Mouse (Mus musculus): ENCODE measurements at regions not wholly inside any gene's neighbourhood (a gene's known extent, or its start where the extent isn't known, plus 50 kb on each side); places are given as distances from the start of the nearest gene placed in this dataset.

DNA sequence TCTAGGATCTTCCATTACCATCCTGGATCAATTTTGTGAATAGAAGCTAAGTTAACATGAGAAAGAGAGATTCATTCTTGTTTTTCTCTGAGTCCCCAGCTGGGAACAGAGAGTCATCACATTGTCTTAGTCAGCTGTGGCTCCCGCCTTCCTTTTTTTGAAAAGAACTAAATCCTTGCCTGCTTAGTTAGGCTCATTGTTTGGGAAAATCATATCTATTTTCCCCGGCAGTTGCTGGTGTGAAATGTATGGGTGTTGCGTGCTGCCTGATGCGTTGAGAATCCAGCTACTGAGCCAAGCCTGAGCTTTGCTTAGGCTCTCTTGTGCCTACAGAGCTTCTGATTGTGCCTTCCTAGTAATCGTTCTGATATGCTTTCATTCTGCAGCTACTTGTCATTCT lies 66.3 kb downstream of the Fam50b start:
- WGBS = 82% methylated on average over 5 of the region's 5 CpGs
- Histone ChIP-seq H3K4me3 (replicated peaks; ENCODE audit: low read length) (no peak overlapping the region), H3K9me3 (replicated peaks; ENCODE audit: control insufficient read depth, low read length) (no peaks in the 10 kb centered on the region), H3K27me3 (ENCODE audit: control insufficient read depth, insufficient read depth, low read length) (no peaks in the 10 kb centered on the region), H3K9ac (ENCODE audit: low read length) (no peak overlapping the region), H3K4me1 (ENCODE audit: control insufficient read depth, insufficient read depth, low read length) (no peaks in the 10 kb centered on the region), H3K4me2 (ENCODE audit: low read depth, low read length) (no peak overlapping the region), H3K36me3 (ENCODE audit: control insufficient read depth, insufficient read depth, low read length) (no peaks in the 10 kb centered on the region), H3K27ac (ENCODE audit: low read length) (no peak overlapping the region)
- no peak for ATAC-seq (ENCODE audit: insufficient read depth, low FRiP score)

DNA sequence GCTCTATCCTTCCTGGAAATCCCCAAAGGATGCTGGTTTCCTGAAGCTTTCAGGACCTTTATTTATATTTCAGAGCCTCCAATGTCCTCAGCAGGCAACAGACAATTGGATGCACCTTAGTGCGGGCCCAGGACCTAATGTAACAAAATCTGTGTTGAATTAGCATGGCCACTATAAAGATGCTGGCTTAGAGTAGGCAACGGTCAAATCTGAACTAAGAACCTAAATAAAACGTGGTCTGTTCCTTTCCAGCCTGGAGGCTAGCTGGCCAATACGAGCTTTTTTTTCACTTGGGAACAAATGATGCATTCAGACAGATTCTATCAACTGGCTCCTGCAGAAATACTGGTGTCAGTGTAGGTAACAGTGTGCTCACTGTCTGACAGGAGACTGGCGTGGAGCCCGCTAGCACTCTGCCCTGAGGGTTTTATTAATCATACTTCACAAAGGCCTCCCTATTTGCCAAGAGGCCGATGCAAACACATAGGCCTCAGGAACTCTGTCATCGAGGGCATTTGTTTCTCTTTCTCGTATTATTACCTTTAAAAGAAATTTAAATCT lies 68.5 kb upstream of the Prpf4b start:
- ATAC-seq (ENCODE audit: insufficient read depth, low FRiP score) = no peak
- Histone ChIP-seq H3K9ac (ENCODE audit: low read length) (no peak overlapping the region), H3K4me3 (replicated peaks; ENCODE audit: low read length) (no peak overlapping the region), H3K27me3 (ENCODE audit: control insufficient read depth, insufficient read depth, low read length) (no peaks in the 10 kb centered on the region), H3K9me3 (replicated peaks; ENCODE audit: control insufficient read depth, low read length) (no peaks in the 10 kb centered on the region), H3K4me2 (ENCODE audit: low read depth, low read length) (no peak overlapping the region), H3K36me3 (ENCODE audit: control insufficient read depth, insufficient read depth, low read length) (no peaks in the 10 kb centered on the region), H3K27ac (ENCODE audit: low read length) (no peak overlapping the region), H3K4me1 (ENCODE audit: control insufficient read depth, insufficient read depth, low read length) (no peaks in the 10 kb centered on the region)
- WGBS = 50% methylated on average over 9 of the region's 9 CpGs

DNA sequence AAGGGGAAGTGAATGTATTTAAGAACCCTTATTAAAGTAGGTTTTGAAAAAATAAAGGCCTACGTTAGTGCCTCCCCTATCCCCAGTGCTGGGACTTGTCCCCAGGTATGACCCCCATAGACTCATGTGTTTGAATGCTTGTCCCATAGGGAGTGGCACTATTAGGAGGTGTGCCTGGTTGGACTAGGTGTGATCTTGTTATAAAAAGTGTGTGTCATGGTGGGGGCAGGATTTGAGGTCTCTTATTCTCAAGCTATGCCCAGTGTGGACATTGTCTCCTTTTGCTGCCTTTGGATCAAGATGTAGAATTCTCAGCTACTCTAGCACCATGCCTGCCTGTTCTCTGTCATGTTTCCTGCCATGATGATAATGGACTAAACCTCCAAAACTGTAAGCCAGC lies 65.6 kb upstream of the Prpf4b start:
- no peak overlapping the region for H3K9ac ChIP-seq (ENCODE audit: low read length)
- no peak overlapping the region for H3K4me2 ChIP-seq (ENCODE audit: low read depth, low read length)
- H3K36me3 ChIP-seq (ENCODE audit: control insufficient read depth, insufficient read depth, low read length) = no peaks in the 10 kb centered on the region
- 0 out of 2 replicates have a peak, but pooled peaks cover 5% of the 10 kb centered on the region for H3K9me3 ChIP-seq (replicated peaks; ENCODE audit: control insufficient read depth, low read length)
- ATAC-seq (ENCODE audit: insufficient read depth, low FRiP score) = no peak
- no peaks in the 10 kb centered on the region for H3K27me3 ChIP-seq (ENCODE audit: control insufficient read depth, insufficient read depth, low read length)
- peaks cover 4% of the 10 kb centered on the region; the same call in 1 of the 2 replicates for H3K4me1 ChIP-seq (ENCODE audit: control insufficient read depth, insufficient read depth, low read length)
- H3K27ac ChIP-seq (ENCODE audit: low read length) = no peak overlapping the region
- no peak overlapping the region for H3K4me3 ChIP-seq (replicated peaks; ENCODE audit: low read length)
- 94% methylated on average over 1 of the region's 1 CpGs for WGBS

DNA sequence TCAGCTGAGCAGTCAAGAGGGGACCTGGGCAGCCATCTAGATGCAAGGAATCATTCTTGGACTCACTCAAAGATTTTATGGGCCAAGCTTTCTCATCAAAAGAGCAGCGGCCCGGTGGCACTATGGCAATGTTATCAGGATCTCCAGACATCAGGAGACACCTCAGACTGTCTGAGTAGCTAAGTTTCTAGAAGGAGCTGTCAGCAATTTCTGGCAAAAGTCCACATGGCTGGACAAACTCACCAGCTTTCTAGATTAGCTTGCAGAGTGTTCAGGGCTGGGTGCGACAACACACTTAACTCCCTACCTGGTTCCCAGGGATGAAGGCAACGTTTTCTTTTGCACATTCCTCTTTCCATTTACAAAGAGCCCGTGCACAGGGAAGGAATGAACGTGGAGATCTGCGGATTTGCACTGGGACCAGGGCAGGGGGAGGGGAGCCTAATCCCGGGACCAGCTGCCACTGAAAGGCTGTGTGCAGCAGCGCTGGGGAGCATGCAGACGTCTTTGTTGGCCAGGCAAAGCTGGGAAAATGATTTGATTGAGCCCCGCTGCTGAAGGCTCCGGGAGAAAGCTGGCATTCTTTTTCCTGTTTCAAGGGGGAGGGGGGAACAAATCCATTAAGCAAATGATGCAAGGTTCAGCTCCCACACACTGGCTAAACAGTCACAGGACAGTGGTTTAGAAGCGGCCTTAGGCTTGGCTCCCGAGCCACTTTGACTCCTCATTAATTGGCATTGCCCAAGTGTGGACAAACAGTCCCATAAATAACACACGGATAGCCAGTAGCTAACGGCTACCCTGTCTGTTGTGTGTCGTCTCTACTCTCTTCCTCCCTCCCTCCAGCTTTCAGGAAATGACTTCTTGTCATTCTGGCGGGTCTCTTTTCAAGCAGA lies 60.7 kb upstream of the Prpf4b start:
- H3K27ac ChIP-seq (ENCODE audit: low read length) = peak overlapping the region; percentile 64
- H3K9me3 ChIP-seq (replicated peaks; ENCODE audit: control insufficient read depth, low read length) = 0 out of 2 replicates have a peak, but pooled peaks cover 5% of the 10 kb centered on the region
- no peaks in the 10 kb centered on the region for H3K27me3 ChIP-seq (ENCODE audit: control insufficient read depth, insufficient read depth, low read length)
- ATAC-seq (ENCODE audit: insufficient read depth, low FRiP score) = peak; percentile 71; the same call in 1 of the 2 replicates
- H3K4me2 ChIP-seq (ENCODE audit: low read depth, low read length) = peak overlapping the region; percentile 23
- WGBS = 22% methylated on average over 18 of the region's 18 CpGs
- no peak overlapping the region for H3K4me3 ChIP-seq (replicated peaks; ENCODE audit: low read length)
- no peaks in the 10 kb centered on the region for H3K36me3 ChIP-seq (ENCODE audit: control insufficient read depth, insufficient read depth, low read length)
- H3K4me1 ChIP-seq (ENCODE audit: control insufficient read depth, insufficient read depth, low read length) = peaks cover 10% of the 10 kb centered on the region
- H3K9ac ChIP-seq (ENCODE audit: low read length) = peak overlapping the region; percentile 27; the same call in 1 of the 2 replicates

DNA sequence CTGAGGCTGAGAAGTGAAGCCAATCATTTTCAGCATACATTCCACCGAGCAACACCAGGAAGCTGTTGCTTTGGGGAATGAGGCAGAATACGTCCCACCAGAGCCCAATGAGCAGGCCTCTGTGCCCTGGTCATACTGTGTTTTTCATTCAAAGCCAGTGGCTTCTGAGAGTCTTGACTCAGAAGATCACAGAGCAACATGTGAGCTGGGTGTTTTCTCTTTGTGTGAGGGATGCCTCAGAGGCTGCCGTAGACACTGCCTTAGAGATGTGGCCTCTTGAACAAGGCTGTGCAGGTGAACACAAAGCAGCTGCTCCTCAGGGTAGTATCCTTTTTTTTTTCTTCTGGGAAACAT lies 60.1 kb upstream of the Prpf4b start:
- WGBS = 51% methylated on average over 3 of the region's 3 CpGs
- H3K9me3 ChIP-seq (replicated peaks; ENCODE audit: control insufficient read depth, low read length) = 0 out of 2 replicates have a peak, but pooled peaks cover 5% of the 10 kb centered on the region
- 0 out of 2 replicates have a peak, but pooled peaks have one; percentile 7 for ATAC-seq (ENCODE audit: insufficient read depth, low FRiP score)
- peak overlapping the region; percentile 64 for H3K27ac ChIP-seq (ENCODE audit: low read length)
- H3K4me3 ChIP-seq (replicated peaks; ENCODE audit: low read length) = no peak overlapping the region
- peak overlapping the region; percentile 23; the same call in 1 of the 2 replicates for H3K4me2 ChIP-seq (ENCODE audit: low read depth, low read length)
- no peaks in the 10 kb centered on the region for H3K36me3 ChIP-seq (ENCODE audit: control insufficient read depth, insufficient read depth, low read length)
- peaks cover 10% of the 10 kb centered on the region for H3K4me1 ChIP-seq (ENCODE audit: control insufficient read depth, insufficient read depth, low read length)
- no peaks in the 10 kb centered on the region for H3K27me3 ChIP-seq (ENCODE audit: control insufficient read depth, insufficient read depth, low read length)
- H3K9ac ChIP-seq (ENCODE audit: low read length) = peak overlapping the region; percentile 27; the same call in 1 of the 2 replicates

DNA sequence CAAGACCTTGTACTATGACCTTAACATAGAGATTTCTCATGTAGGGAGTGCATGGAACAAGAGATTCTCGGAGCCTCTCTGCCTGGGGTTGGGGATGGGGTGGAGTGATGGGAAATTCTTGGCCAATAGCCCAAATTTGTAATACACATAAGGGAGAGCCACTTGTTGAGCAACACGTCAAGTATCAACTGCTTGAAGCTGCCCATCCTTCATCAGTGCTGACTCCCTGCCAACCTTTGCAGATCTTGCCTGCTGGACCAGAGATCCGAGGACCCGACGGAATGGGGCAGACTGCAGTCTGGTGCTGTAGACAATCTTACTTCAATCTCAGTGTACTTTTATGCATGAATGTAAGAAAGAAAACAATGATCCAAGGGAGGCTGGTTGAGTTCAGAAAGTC lies 56.9 kb upstream of the Prpf4b start:
- Histone ChIP-seq H3K27ac (ENCODE audit: low read length) (no peak overlapping the region), H3K9me3 (replicated peaks; ENCODE audit: control insufficient read depth, low read length) (0 out of 2 replicates have a peak, but pooled peaks cover 2% of the 10 kb centered on the region), H3K9ac (ENCODE audit: low read length) (no peak overlapping the region), H3K36me3 (ENCODE audit: control insufficient read depth, insufficient read depth, low read length) (no peaks in the 10 kb centered on the region), H3K4me3 (replicated peaks; ENCODE audit: low read length) (no peak overlapping the region), H3K4me1 (ENCODE audit: control insufficient read depth, insufficient read depth, low read length) (peaks cover 10% of the 10 kb centered on the region), H3K27me3 (ENCODE audit: control insufficient read depth, insufficient read depth, low read length) (no peaks in the 10 kb centered on the region), H3K4me2 (ENCODE audit: low read depth, low read length) (no peak overlapping the region)
- WGBS = 52% methylated on average over 5 of the region's 5 CpGs
- no peak for ATAC-seq (ENCODE audit: insufficient read depth, low FRiP score)

DNA sequence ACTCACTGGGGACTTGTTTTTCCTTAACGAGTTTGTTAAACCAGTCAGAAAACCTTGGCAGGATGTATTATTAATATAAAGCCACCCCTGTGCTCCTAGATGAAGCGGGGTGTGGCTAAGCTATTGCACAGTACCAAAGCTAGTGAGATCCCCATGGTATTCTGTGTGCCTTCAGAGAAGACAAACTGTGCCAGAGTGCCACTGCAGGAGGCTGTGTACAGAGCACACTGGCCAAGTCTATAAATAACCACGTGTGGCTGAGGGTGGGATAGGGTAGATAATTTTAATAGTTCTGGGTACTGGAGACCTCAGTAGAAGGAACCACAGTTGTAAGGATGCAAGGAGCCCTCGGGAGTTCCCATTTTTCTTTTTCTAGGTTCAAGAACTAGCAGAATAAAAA lies 54.7 kb upstream of the Prpf4b start:
- Histone ChIP-seq H3K27me3 (ENCODE audit: control insufficient read depth, insufficient read depth, low read length) (no peaks in the 10 kb centered on the region), H3K9me3 (replicated peaks; ENCODE audit: control insufficient read depth, low read length) (no peaks in the 10 kb centered on the region), H3K36me3 (ENCODE audit: control insufficient read depth, insufficient read depth, low read length) (no peaks in the 10 kb centered on the region), H3K4me2 (ENCODE audit: low read depth, low read length) (no peak overlapping the region), H3K27ac (ENCODE audit: low read length) (no peak overlapping the region), H3K9ac (ENCODE audit: low read length) (no peak overlapping the region), H3K4me1 (ENCODE audit: control insufficient read depth, insufficient read depth, low read length) (no peaks in the 10 kb centered on the region), H3K4me3 (replicated peaks; ENCODE audit: low read length) (no peak overlapping the region)
- no peak for ATAC-seq (ENCODE audit: insufficient read depth, low FRiP score)
- 67% methylated on average over 4 of the region's 4 CpGs for WGBS

DNA sequence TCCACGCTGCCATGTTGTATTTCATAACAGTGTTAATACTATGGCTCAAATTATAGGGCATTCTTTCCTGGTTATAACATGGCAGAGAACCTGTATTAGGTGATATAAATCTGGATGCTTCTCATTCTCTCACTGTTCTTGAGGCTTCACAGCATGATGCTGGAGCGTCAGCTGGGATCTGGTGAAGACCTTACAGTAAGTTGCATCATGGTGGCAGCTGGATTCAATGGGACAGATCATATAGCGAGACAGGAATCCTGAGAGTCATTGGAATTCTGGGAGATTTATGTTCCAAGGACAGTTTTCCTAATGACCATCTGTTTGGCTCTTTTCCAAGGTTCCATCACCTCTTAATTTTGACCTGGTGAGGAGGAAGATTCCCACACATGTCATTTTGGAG lies 53.2 kb upstream of the Prpf4b start:
- 83% methylated on average over 3 of the region's 3 CpGs for WGBS
- H3K4me2 ChIP-seq (ENCODE audit: low read depth, low read length) = no peak overlapping the region
- no peak overlapping the region for H3K4me3 ChIP-seq (replicated peaks; ENCODE audit: low read length)
- no peak for ATAC-seq (ENCODE audit: insufficient read depth, low FRiP score)
- H3K9ac ChIP-seq (ENCODE audit: low read length) = no peak overlapping the region
- no peaks in the 10 kb centered on the region for H3K27me3 ChIP-seq (ENCODE audit: control insufficient read depth, insufficient read depth, low read length)
- H3K9me3 ChIP-seq (replicated peaks; ENCODE audit: control insufficient read depth, low read length) = no peaks in the 10 kb centered on the region
- no peak overlapping the region for H3K27ac ChIP-seq (ENCODE audit: low read length)
- H3K4me1 ChIP-seq (ENCODE audit: control insufficient read depth, insufficient read depth, low read length) = no peaks in the 10 kb centered on the region
- no peaks in the 10 kb centered on the region for H3K36me3 ChIP-seq (ENCODE audit: control insufficient read depth, insufficient read depth, low read length)

DNA sequence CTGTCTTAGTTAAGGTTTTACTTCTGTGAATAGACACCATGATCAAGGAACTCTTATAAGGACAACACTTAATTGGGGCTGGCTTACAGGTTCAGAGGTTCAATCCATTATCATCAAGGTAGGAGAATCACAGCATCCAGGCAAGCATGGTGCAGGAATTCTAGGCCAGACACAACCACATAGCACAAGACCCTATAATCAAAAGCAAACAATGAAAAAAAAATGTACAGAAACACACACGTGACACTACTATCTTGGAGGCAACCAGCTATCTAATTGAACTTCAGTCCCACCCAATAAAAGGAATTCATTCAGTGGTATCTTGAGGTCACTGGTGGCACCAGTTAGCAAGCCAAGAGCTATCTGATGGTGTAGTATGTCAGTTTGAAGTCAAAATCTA lies 50.9 kb upstream of the Prpf4b start:
- no peak overlapping the region for H3K27ac ChIP-seq (ENCODE audit: low read length)
- no peaks in the 10 kb centered on the region for H3K27me3 ChIP-seq (ENCODE audit: control insufficient read depth, insufficient read depth, low read length)
- no peak overlapping the region for H3K9ac ChIP-seq (ENCODE audit: low read length)
- no peaks in the 10 kb centered on the region for H3K9me3 ChIP-seq (replicated peaks; ENCODE audit: control insufficient read depth, low read length)
- ATAC-seq (ENCODE audit: insufficient read depth, low FRiP score) = no peak
- no peak overlapping the region for H3K4me3 ChIP-seq (replicated peaks; ENCODE audit: low read length)
- peaks cover 7% of the 10 kb centered on the region; the same call in 1 of the 2 replicates for H3K4me1 ChIP-seq (ENCODE audit: control insufficient read depth, insufficient read depth, low read length)
- 69% methylated on average over 1 of the region's 1 CpGs for WGBS
- no peaks in the 10 kb centered on the region for H3K36me3 ChIP-seq (ENCODE audit: control insufficient read depth, insufficient read depth, low read length)
- H3K4me2 ChIP-seq (ENCODE audit: low read depth, low read length) = no peak overlapping the region
